Mouse (Mus musculus) layer of hippocampus, adult 9-11 months (tissue): ENCODE measurements around the gene Fcer1g.
A peak's percentile ranks its signal among the peaks of the same experiment; 100 is the strongest.

Experiments
- DNase-seq: peaks from one replicate; pipeline ENCODE4 v3.0.0; 2022

Gene Fcer1g

DNA sequence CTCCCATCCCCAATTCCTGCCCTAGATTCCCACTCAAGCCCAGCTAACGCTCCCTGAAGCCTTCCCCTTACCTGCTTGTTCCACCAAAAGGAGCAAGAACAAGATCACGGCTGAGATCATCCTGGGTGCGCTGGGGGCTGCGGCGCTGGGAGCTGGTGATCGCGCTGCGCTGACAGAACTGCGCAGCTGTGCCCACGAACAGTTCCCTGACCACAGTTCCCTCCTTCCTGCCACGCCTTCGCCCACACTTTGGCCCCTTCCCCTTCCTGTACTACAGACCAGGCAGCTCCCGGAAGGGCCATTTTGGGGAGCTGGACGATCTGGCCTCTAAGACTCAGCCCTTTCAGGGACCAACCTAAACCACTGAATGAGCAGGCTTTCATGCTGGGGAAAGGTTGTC, at the start of gene Fcer1g:
Gene Fcer1g, minus strand, starts transcription at position 240 of the 400 bp plus-strand sequence.
- peak; percentile 73 for DNase-seq

- DNase-seq = no peak
These were observed 49.3 kb upstream of the Fcer1g start for GRCm38 (mm10) chr1:171283188-171284160.

DNA sequence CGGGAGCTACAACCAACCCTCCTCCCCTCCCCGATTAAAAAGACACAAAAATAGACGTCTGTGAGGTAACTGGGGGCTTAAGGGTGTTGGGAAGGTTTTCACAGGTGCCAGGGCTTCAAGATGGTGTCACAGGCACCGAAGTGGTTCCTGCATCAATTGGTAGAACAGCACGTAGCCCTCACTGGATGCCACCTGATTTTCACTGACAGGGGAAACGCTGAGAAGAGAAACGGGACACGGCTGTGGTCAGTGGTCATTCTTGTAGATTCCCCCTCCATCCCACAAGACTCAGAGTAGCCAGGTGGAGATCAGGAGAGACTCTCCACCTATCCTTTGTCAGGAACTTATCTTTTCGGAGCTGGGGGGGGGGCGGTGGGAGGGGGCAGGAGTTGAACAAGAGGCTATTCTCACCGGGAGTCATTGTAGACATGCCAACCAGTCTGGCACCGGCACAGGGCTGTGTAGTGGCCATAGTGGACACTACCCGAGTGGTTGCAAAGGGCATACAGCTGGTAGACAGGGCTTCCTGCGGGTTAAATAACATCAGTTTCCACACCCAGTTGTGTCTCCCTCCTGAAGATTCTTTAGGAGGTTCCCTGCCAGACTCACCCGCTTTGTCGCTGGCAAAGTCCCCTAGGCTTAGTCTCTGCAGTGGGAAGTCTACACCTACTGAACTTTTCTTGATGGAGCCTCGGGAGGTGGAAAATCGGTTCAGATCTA, 48.1 kb upstream of the Fcer1g start:
- DNase-seq = peak; percentile 25

DNA sequence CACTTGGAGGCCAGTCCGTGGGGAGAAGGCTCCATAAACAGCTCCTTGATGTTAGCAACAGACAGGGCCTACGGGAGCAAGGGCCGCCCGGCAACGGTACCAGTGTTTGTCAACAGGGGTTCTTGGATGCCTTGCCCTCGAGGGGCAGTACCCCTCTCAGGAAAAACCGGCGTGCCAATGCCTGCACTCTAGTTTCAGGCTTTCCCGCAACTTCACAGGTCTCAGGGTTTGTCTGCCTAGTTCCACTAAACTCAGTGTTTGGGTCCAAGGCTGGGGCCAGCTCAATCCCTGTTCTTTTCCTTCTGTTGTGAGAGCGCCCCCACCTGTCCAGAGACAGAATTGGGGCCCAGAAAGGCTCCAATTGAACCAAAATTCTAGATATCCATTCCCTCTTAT, 47.4 kb upstream of the Fcer1g start:
- peak; percentile 66 for DNase-seq

DNA sequence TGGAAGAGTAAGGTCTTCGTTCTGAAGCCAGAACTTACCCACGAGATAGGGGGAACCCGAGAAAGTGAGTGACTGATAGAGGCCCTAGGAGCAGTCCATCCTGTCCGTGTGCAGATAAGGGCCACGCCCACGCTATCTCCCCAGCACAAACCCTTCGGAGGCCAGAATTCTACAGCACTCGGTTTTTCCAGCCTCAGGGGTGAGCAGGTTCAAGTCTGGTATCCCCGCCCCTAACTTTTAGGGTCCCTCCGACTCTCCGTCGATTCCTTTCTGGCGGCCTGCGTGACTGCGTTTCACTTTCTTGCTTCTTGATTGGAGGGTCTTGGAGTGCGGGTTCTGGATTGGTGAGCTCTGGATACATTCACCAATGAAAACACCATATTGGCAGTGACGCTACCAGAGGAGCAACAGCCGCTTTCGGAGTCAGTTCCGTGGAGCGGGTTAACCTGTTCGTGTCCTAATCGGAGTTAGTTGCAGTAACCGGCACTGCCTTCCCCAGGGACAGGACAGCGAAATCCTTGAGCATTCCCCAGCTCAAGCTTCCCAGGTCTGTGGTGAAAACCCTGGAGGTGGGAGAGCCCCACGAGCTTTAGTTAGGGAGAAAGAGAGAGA, 46.9 kb upstream of the Fcer1g start, which contains the start of gene Ppox:
Gene Ppox, minus strand, starts transcription at position 271 of the 612 bp plus-strand sequence.
- peak; percentile 98 for DNase-seq

GRCm38 (mm10) chr1:171280250-171280915, 46.2 kb upstream of the Fcer1g start:
- peak; percentile 5 for DNase-seq

DNA sequence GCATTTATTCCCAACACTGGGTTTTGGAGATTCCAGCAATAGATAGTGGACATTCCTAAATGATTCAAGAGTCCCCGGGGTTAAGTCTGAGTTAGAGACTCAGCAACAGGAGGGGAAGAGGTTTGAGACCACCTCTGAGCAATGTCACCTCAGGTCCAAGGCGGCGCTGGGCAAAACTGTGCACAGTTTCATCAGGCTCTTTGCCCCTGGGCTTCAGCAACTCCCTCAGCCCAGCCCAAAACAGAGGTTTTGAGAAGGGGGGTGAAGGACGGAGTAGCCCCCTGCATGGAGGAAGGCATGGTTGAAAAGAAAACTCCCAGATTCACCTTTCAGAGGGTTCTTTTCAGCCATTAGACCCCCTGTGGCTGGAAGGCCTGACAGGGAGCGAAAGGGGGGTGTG, 45.6 kb upstream of the Fcer1g start:
- DNase-seq = peak; percentile 1

DNA sequence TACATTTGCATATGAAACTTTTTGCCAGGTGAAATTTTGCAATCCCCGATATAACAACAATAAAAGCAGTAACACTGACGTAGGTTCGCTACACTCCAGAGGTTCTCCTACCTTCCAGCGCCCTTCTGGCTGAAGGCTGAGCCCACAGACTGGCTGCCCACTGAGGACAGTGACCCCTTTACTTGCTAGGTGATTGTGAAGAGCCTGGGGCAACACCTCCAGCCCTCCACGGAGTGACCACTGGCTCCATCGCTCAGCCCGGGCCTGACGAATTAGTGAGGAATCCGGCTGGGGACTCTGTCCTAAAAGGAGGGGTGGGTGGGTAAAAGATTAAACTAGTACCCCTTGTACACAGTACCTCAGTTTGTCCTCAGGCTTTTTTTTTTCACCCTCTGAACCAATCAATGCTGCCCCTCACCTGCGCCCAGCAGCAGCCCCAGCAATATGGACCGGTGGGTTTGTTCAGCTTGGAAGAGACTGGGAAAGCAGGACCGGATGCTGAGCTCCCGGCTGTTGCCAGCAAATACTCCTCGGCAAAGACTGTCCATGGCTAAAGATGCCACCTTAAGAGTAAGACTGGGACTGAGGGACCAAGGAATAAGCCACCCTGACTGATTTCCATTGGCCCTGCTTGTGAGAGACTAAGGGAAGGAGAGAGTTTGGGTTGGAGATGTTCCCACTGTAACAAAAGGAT, 45.0 kb upstream of the Fcer1g start:
- peak; percentile 2 for DNase-seq

GRCm38 (mm10) chr1:171278436-171278835, 44.3 kb upstream of the Fcer1g start:
- no peak for DNase-seq

GRCm38 (mm10) chr1:171277736-171278135, 43.6 kb upstream of the Fcer1g start:
- DNase-seq = no peak

GRCm38 (mm10) chr1:171276110-171276748, 42.1 kb upstream of the Fcer1g start:
- no peak for DNase-seq

DNA sequence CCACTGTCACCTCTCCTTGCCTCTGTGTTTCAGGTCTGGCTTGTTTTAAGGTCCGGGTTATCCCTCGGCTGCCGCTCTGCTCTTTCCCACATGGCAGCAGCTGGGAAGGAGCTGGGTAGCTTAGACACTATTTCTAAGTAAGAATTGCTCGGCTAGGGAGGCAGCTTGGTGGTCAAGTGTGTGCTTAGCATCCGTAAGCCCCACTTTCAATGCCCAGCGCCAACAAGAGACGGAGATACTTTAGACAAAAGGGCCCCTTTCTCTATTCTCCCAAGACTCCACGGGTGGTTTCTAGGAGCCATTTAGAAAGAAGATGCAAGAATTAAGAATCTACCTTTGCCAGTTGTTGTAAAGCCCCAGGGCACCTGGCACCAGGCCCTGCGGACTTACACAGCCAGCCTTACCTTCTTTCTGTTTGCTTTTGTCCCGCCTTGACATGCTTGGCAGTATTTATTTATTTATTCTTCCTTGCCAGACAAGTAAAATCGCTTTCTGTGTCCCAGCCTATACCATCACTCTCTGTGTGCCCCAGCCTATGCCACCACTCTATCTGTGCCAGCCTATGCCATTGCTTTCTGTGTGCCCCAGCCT, 41.1 kb upstream of the Fcer1g start:
- no peak for DNase-seq

DNA sequence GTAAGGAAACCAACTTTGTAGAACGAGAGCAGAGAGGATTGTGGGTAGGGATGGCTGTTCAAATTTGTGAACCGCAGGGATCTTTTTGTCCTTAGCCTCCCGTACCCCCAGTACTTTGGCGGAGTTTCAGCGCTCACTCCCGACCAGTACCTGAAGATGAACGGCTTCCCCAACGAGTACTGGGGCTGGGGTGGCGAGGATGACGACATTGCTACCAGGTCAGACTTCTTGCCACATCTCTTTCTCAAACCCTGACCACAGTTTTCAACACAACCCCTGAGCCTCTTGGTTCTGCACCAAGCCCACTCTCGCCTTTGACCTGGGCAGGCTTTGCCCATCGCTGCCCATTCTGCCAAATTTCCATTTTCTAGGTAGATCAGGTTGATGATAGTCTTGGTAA, 40.0 kb upstream of the Fcer1g start:
- no peak for DNase-seq

- no peak for DNase-seq
These were observed 37.9 kb upstream of the Fcer1g start for GRCm38 (mm10) chr1:171272086-171272485.

GRCm38 (mm10) chr1:171271622-171272021, 37.5 kb upstream of the Fcer1g start:
- no peak for DNase-seq

GRCm38 (mm10) chr1:171271196-171271595, 37.0 kb upstream of the Fcer1g start:
- DNase-seq = no peak

DNA sequence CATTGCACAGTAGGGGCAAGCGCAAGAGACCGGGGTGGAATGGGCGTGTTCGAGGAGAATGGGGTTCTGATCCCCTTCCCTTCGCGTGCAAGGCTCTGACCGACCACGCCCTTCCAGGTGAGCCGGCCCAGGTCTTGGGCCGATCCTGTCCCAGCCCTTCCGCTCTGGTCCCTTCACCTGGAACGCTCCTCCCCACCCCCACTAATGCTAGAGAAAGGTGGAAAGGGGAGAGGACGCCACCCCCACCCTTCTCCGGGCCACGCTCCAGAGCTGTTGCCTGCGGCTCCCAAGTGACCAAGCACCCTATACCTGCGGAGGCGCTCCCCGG, 36.4 kb upstream of the Fcer1g start:
- DNase-seq = no peak

DNA sequence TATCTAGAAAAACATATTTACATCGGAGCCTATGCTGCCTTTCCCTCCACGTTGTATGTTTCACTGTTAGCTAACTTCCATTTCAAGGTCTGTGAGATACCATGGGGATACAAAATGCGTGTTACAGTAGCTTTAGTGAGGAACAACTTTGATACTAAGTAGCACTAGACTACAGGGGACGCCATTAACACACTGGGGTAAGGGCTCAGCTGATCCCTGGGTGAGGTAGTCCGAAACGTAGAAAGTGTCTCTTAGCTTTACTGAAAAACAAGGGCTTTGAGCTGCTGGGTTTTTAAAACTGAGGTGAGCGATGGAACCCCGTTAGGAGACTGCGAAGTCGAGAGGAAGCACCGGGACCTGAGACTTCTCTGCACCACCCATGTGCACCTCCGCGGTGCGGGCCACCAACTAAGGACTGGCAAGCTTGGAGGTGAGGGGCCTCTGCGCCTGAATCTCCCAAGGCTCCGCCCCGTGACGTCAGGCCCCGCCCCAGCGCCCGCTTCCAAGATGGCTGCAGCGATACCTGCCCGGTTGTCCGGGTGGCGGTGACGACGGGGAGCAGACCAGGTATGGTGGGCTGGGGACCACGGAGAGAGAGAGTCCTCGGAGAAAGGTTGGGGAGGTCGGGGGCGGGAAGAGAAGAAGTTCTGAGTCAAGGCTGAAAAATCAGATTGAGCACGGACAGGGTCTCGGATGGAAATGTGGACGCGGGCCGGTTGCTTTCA, 35.8 kb upstream of the Fcer1g start, which contains the start of gene B4galt3:
Gene B4galt3, plus strand, starts transcription at position 481 of the 725 bp plus-strand sequence.
- DNase-seq = peak; percentile 95

GRCm38 (mm10) chr1:171268341-171268740, 34.2 kb upstream of the Fcer1g start:
- DNase-seq = no peak

DNA sequence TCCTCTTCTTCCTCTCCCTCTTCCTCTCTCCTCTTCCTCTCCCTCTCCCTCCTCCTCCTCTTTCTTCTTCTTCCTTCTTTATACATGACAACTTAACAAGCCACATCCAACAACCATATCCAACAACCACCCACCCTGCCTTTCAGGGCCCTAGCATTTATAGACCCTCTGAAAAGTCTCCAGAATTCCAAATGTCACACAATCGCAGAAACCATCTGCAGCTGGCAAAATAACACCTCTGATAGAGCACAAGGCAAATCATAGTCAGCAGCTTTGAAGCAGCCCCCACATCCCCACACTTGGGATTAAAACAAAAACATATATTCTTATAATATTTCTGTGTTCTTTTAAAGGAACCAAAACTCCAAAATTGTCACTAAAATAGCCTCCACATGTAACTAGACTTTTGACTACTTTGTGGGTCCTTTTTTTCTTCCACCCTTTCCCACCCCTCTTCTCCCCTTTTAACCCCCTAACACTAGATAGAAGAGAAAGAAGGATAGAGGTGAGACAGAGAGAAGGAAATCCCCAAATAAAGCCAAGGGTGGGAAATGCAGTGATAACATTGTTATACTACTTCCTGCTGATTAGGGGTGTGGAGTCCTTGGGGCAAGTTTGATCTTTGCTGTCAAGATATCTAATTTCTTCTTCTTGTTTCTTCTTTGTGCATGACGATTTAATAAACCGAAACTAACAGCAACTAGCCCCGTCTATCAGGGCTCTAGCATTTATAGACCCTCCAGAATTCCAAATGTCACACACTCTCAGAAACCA, 32.0 kb upstream of the Fcer1g start:
- DNase-seq = no peak
